Mouse (Mus musculus) G1E (cell line): ENCODE results near the gene Dclk2.

Experiments
- CTCF ChIP-seq: IDR thresholded peaks from 2 replicates; pipeline ENCODE4 v1.5.1; 2012; ENCODE audit warnings: low read depth, low read length, inconsistent platforms, mixed read lengths
- GATA2 ChIP-seq: IDR thresholded peaks from 2 replicates; pipeline ENCODE4 v1.6.1; 2012; ENCODE audit warnings: low read depth, low read length, inconsistent platforms, borderline replicate concordance

DNA sequence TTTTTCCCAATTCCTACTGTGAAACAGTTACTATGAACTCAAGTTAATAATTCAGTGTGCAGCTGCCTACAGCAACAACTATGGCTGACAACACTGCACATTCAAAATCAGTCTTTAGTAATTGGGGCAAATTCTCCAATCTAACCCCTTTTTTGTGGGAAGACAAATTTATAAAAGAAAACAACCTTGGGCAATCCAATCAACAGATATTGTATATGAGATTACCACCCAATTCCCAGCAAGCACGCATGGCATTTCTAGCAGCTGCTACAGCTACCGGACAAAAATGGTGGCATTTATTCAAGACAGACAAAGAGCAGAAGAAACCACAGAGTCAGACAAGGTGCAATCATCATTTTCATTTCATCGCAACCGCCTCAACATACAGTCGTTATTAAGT is 62.0 kb downstream of the Dclk2 start:
- TF ChIP-seq CTCF (no peak), GATA2 (no peak)
